Comparison of ENCODE assay signal across 20 mouse cellular contexts in the genomic region with DNA sequence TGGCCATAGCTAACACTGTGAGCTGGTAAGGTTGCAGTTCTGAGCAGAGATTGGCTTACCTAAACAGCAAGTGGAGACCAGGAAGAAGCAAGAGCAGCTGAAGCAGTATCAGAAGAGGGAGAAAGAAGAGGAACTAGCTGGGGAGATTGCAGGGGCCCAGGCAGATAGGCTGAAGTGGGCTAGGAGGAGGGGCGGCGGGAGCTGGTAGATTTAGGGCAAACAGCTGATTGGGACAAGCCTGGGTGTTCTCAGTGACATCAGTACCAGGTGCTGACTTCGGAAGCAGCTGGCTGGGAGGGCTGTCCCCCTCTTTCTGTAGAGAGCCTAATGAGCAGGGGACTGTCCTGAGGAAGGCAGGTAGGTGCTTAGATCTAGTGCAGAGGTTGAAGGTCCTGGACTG. TPM values are rescaled to one million over a fixed set of nuclear protein-coding genes. Genes with fewer than 3 reads are reported as not detected.
"Had no signal": no experiment of that assay in that cellular context is flagged by ENCODE, and none has a peak within 500 bp of the region (broad histone marks: within the 10 kb centered on the region; RNA-seq: fewer than 3 reads in every experiment).

No protein-coding gene starts in this region.

- DNase-seq: gastrocnemius, postnatal 14 days; gastrocnemius, postnatal 36 days; heart, adult 2 months; heart, postnatal 14 days; heart, postnatal 36 days; kidney, adult 11 months; kidney, adult 2 months; kidney, adult 9 months; kidney, postnatal 14 days; kidney, postnatal 36 days; layer of hippocampus, adult 9-11 months; layer of hippocampus, postnatal 36 days; left cerebral cortex, postnatal 4 days had no signal

RNA-seq across cellular contexts. Expression of a gene that starts 37.8 kb away (rescaled TPM):
- total RNA-seq: gastrocnemius, adult 18-20 months; gastrocnemius, adult 8-10 months; gastrocnemius, postnatal 14 days; gastrocnemius, postnatal 36 days; granulocyte monocyte progenitor cell, adult 5-6 weeks; heart, adult 2 months; heart, postnatal 14 days; heart, postnatal 36 days; layer of hippocampus, postnatal 14 days; layer of hippocampus, postnatal 36 days; left cerebral cortex, postnatal 10 days; left cerebral cortex, postnatal 25 days; left cerebral cortex, postnatal 4 days; liver, adult 2 months had no signal
